Mouse (Mus musculus): ENCODE measurements around the gene Smarcc2. TPM values are rescaled to one million over a fixed set of nuclear protein-coding genes. Genes with fewer than 3 reads are reported as not detected.

The Smarcc2 gene
- total RNA-seq, 2 experiments from 2014 or later, result 199 to 211 TPM

GRCm38 (mm10) chr10:128438675-128439279, 20.3 kb upstream of the Smarcc2 start:
- intact Hi-C loops (cut with DNase I), result no loop called here
- DNase-seq (ENCODE audit: low spot score in 2 of 2), result no peak

GRCm38 (mm10) chr10:128440407-128440806, 18.6 kb upstream of the Smarcc2 start:
- no peak for DNase-seq (ENCODE audit: low spot score in 2 of 2)
- intact Hi-C loops (cut with DNase I), result no loop called here

GRCm38 (mm10) chr10:128441324-128442119, 17.5 kb upstream of the Smarcc2 start:
- intact Hi-C loops (cut with DNase I), result no loop called here
- no peak for DNase-seq (ENCODE audit: low spot score in 2 of 2)

GRCm38 (mm10) chr10:128442718-128443117, 16.3 kb upstream of the Smarcc2 start:
- DNase-seq (ENCODE audit: low spot score in 2 of 2), result no peak
- intact Hi-C loops (cut with DNase I), result no loop called here

GRCm38 (mm10) chr10:128444354-128444753, 14.7 kb upstream of the Smarcc2 start:
- DNase-seq (ENCODE audit: low spot score in 2 of 2), result no peak
- intact Hi-C loops (cut with DNase I), result no loop called here

- intact Hi-C loops (cut with DNase I), result no loop called here
- no peak for DNase-seq (ENCODE audit: low spot score in 2 of 2)
Observed at GRCm38 (mm10) chr10:128445407-128445806, 13.6 kb upstream of the Smarcc2 start.

GRCm38 (mm10) chr10:128451014-128451413, 8.0 kb upstream of the Smarcc2 start:
- intact Hi-C loops (cut with DNase I), result loop anchor here (10.0 kb wide), 1 partner anchor 116 kb away; the partner anchor contains the start of gene Cs
- no peak for DNase-seq (ENCODE audit: low spot score in 2 of 2)

GRCm38 (mm10) chr10:128454471-128454870, 4.6 kb upstream of the Smarcc2 start:
- intact Hi-C loops (cut with DNase I), result loop anchor here (10.0 kb wide), 1 partner anchor 120 kb away; the partner anchor contains the start of gene Cs
- DNase-seq (ENCODE audit: low spot score in 2 of 2), result no peak

- intact Hi-C loops (cut with DNase I), result loop anchor here (5.0 to 10.0 kb wide), 2 partner anchors 88 to 120 kb away; partner anchors contain the start of genes Coq10a and Cs
- peak; percentile 75 to 83 for DNase-seq (ENCODE audit: low spot score in 2 of 2)
Observed at GRCm38 (mm10) chr10:128455280-128455679, 3.8 kb upstream of the Smarcc2 start.

GRCm38 (mm10) chr10:128457676-128458075, 1.4 kb upstream of the Smarcc2 start:
- no peak for DNase-seq (ENCODE audit: low spot score in 2 of 2)
- intact Hi-C loops (cut with DNase I), result loop anchor here (2.0 to 10.0 kb wide), 3 partner anchors 47 to 123 kb away; partner anchors contain the start of genes Coq10a, Cs, Nabp2 and Rnf41

GRCm38 (mm10) chr10:128458348-128458718, 715 bp upstream of the Smarcc2 start:
- peak; percentile 83 to 94 for DNase-seq (ENCODE audit: low spot score in 2 of 2)
- intact Hi-C loops (cut with DNase I), result loop anchor here (2.0 to 10.0 kb wide), 3 partner anchors 48 to 124 kb away; partner anchors contain the start of genes Coq10a, Cs, Nabp2 and Rnf41

- DNase-seq (ENCODE audit: low spot score in 2 of 2), result peak in 1 of 2 experiments; percentile 21
- intact Hi-C loops (cut with DNase I), result loop anchor here (2.0 to 10.0 kb wide), 3 partner anchors 49 to 125 kb away; partner anchors contain the start of genes Coq10a, Cs, Nabp2 and Rnf41
Observed at GRCm38 (mm10) chr10:128459409-128460269, 591 bp downstream of the Smarcc2 start.

GRCm38 (mm10) chr10:128460270-128460630, 1.2 kb downstream of the Smarcc2 start:
- DNase-seq (ENCODE audit: low spot score in 2 of 2), result no peak
- intact Hi-C loops (cut with DNase I), result no loop called here

GRCm38 (mm10) chr10:128474366-128474765, 15.3 kb downstream of the Smarcc2 start:
- intact Hi-C loops (cut with DNase I), result no loop called here

GRCm38 (mm10) chr10:128486370-128486769, 27.3 kb downstream of the Smarcc2 start:
- DNase-seq (ENCODE audit: low spot score in 2 of 2), result no peak
- intact Hi-C loops (cut with DNase I), result no loop called here

More at GRCm38 (mm10) chr10:128474366-128474765, 15.3 kb downstream of the Smarcc2 start:
- DNase-seq (ENCODE audit: low spot score in 2 of 2), result no peak

- no peak for DNase-seq (ENCODE audit: low spot score in 2 of 2)
- intact Hi-C loops (cut with DNase I), result no loop called here
Observed at GRCm38 (mm10) chr10:128487861-128488712, 29.0 kb downstream of the Smarcc2 start.

- DNase-seq (ENCODE audit: low spot score in 2 of 2), result no peak
- intact Hi-C loops (cut with DNase I), result no loop called here
Observed at GRCm38 (mm10) chr10:128488776-128489175, 29.7 kb downstream of the Smarcc2 start.

GRCm38 (mm10) chr10:128489380-128489779, 30.3 kb downstream of the Smarcc2 start:
- peak in 1 of 2 experiments; percentile 44 for DNase-seq (ENCODE audit: low spot score in 2 of 2)
- intact Hi-C loops (cut with DNase I), result no loop called here

Measured in left cerebral cortex, postnatal 14 days (tissue).